In genomic region chr5:69464435-69464834, GRCm38 (mm10) we compare ENCODE assay signal across 19 mouse cellular contexts.
DNase-seq lines count a peak whose midpoint lies in the region; ATAC-seq and TF ChIP-seq lines count a peak whose summit lies in the region.
"Had no signal": no experiment of that assay in that cellular context is flagged by ENCODE, and none has a peak within 500 bp of the region (broad histone marks: within the 10 kb centered on the region; RNA-seq: fewer than 3 reads in every experiment).

No protein-coding gene starts in this region.

- no peak overlapping the region for H3K27ac ChIP-seq in layer of hippocampus, adult 2 months
- H3K27ac ChIP-seq: forebrain, embryonic 12.5 days; liver, embryonic 14.5 days; neural tube, embryonic 12.5 days had no signal

- peak; percentile 34 for DNase-seq in embryo, embryonic 10.5 days (ENCODE audit: low spot score)
- no peak for DNase-seq in embryo, embryonic 10 days (ENCODE audit: low spot score)
- DNase-seq in layer of hippocampus, adult 2 months (ENCODE audit: low spot score in 2 of 2), result no peak
- DNase-seq in layer of hippocampus, adult 11-12 months (ENCODE audit: low spot score), result no peak
- DNase-seq in A20 (ENCODE audit: low read depth, low spot score), result peak; percentile 24
- peak; percentile 55 for DNase-seq in ZHBTc4 (ENCODE audit: low read depth, low spot score)
- DNase-seq in right cerebral cortex, adult 18-20 months, result no peak
- DNase-seq: adrenal gland, postnatal 10 days; cerebellum, adult 18-20 months; heart, postnatal 4 days; kidney, adult 2 months; kidney, postnatal 4 days; lung, postnatal 4 days; right cerebral cortex, postnatal 4 days; thymus, postnatal 4 days had no signal

- no peak for ATAC-seq in granulocyte monocyte progenitor cell, adult 5-6 weeks (replicated peaks; ENCODE audit: poor library complexity, severe bottlenecking)

- peak; percentile 61 for TF ChIP-seq CTCF in layer of hippocampus, adult 2 months (conservative IDR thresholded peaks at IDR 0.05)

- no peak overlapping the region for H3K4me3 ChIP-seq in layer of hippocampus, adult 2 months
- H3K4me3 ChIP-seq: forebrain, embryonic 12.5 days; neural tube, embryonic 12.5 days had no signal

Comparison
In these comparisons a context has a peak if more than half of its experiments do, and no peak if none do; other contexts are left out.
1. DNase-seq: peak in embryo, embryonic 10.5 days (single experiment), A20 (single experiment) and ZHBTc4 (single experiment); none in embryo, embryonic 10 days (single experiment), layer of hippocampus, adult 2 months (0 of 2), layer of hippocampus, adult 11-12 months (single experiment) and right cerebral cortex, adult 18-20 months (single experiment).